Mouse (Mus musculus): ENCODE measurements around the gene Rnase12. TPM values are rescaled to one million over a fixed set of nuclear protein-coding genes. Genes with fewer than 3 reads are reported as not detected.

The Rnase12 gene
- polyA plus RNA-seq, 1 experiment from 2014 or later: not detected

GRCm38 (mm10) chr14:51081035-51081434, 23.6 kb upstream of the Rnase12 start:
- H3K4me3 ChIP-seq: no peak overlapping the region
- peaks cover 15% of the 10 kb centered on the region for H3K4me1 ChIP-seq
- no peaks in the 10 kb centered on the region for H3K36me3 ChIP-seq
- H3K9ac ChIP-seq (replicated peaks): no peak overlapping the region
- no peak overlapping the region for H3K27ac ChIP-seq (replicated peaks)
- WGBS: 84% methylated on average over 2 of the region's 2 CpGs
- no peak for ATAC-seq (replicated peaks)
- no peak overlapping the region for H3K4me2 ChIP-seq (replicated peaks)
- no peaks in the 10 kb centered on the region for H3K9me3 ChIP-seq
- H3K27me3 ChIP-seq: peaks cover 7% of the 10 kb centered on the region; the same call in 1 of the 2 replicates

GRCm38 (mm10) chr14:51079180-51079579, 21.7 kb upstream of the Rnase12 start:
- H3K27ac ChIP-seq (replicated peaks): no peak overlapping the region
- H3K9me3 ChIP-seq: no peaks in the 10 kb centered on the region
- H3K4me3 ChIP-seq: no peak overlapping the region
- no peak for ATAC-seq (replicated peaks)
- no peak overlapping the region for H3K4me2 ChIP-seq (replicated peaks)
- peaks cover 7% of the 10 kb centered on the region; the same call in 1 of the 2 replicates for H3K27me3 ChIP-seq
- no peaks in the 10 kb centered on the region for H3K36me3 ChIP-seq
- peaks cover 15% of the 10 kb centered on the region for H3K4me1 ChIP-seq
- H3K9ac ChIP-seq (replicated peaks): no peak overlapping the region
- WGBS: 91% methylated on average over 1 of the region's 1 CpGs

- Histone ChIP-seq H3K4me3 (no peak within 1 kb of the TSS), H3K9me3 (no peaks in the 10 kb centered on the region), H3K4me2 (replicated peaks) (no peak within 1 kb of the TSS), H3K4me1 (no peaks in the 10 kb centered on the region), H3K36me3 (no peaks in the 10 kb centered on the region), H3K9ac (replicated peaks) (no peak within 1 kb of the TSS), H3K27me3 (no peaks in the 10 kb centered on the region), H3K27ac (replicated peaks) (no peak within 1 kb of the TSS)
- ATAC-seq (replicated peaks): no peak
- whole genome bisulfite sequencing: 89% methylated on average over 3 of the region's 3 CpGs
Observed at GRCm38 (mm10) chr14:51074335-51074734, 16.9 kb upstream of the Rnase12 start, which contains the start of gene Olfr750. Olfr750 (minus strand) TSS chr14:51074435.

GRCm38 (mm10) chr14:51069617-51070016, 12.2 kb upstream of the Rnase12 start:
- Histone ChIP-seq H3K27ac (replicated peaks) (no peak overlapping the region), H3K4me2 (replicated peaks) (no peak overlapping the region), H3K9ac (replicated peaks) (no peak overlapping the region), H3K27me3 (no peaks in the 10 kb centered on the region), H3K36me3 (no peaks in the 10 kb centered on the region), H3K9me3 (no peaks in the 10 kb centered on the region), H3K4me1 (peaks cover 7% of the 10 kb centered on the region), H3K4me3 (no peak overlapping the region)
- WGBS: 100% methylated on average over 2 of the region's 2 CpGs
- no peak for ATAC-seq (replicated peaks)

- 97% methylated on average over 5 of the region's 5 CpGs for WGBS
- H3K27me3 ChIP-seq: no peaks in the 10 kb centered on the region
- H3K4me3 ChIP-seq: no peak overlapping the region
- H3K27ac ChIP-seq (replicated peaks): no peak overlapping the region
- ATAC-seq (replicated peaks): no peak
- H3K9me3 ChIP-seq: no peaks in the 10 kb centered on the region
- no peak overlapping the region for H3K4me2 ChIP-seq (replicated peaks)
- H3K36me3 ChIP-seq: no peaks in the 10 kb centered on the region
- no peak overlapping the region for H3K9ac ChIP-seq (replicated peaks)
- peaks cover 9% of the 10 kb centered on the region for H3K4me1 ChIP-seq
Observed at GRCm38 (mm10) chr14:51068956-51069355, 11.5 kb upstream of the Rnase12 start.

GRCm38 (mm10) chr14:51060761-51061160, 3.3 kb upstream of the Rnase12 start:
- Histone ChIP-seq H3K27ac (replicated peaks) (no peak overlapping the region), H3K4me3 (no peak overlapping the region), H3K9me3 (no peaks in the 10 kb centered on the region), H3K4me1 (peaks cover 8% of the 10 kb centered on the region; the same call in 1 of the 2 replicates), H3K36me3 (no peaks in the 10 kb centered on the region), H3K4me2 (replicated peaks) (no peak overlapping the region), H3K9ac (replicated peaks) (no peak overlapping the region), H3K27me3 (no peaks in the 10 kb centered on the region)
- ATAC-seq (replicated peaks): no peak
- WGBS: 89% methylated on average over 5 of the region's 5 CpGs

- no peak for ATAC-seq (replicated peaks)
- Histone ChIP-seq H3K27me3 (no peaks in the 10 kb centered on the region), H3K27ac (replicated peaks) (no peak overlapping the region), H3K9ac (replicated peaks) (no peak overlapping the region), H3K9me3 (no peaks in the 10 kb centered on the region), H3K4me3 (no peak overlapping the region), H3K4me1 (peaks cover 9% of the 10 kb centered on the region), H3K36me3 (no peaks in the 10 kb centered on the region), H3K4me2 (replicated peaks) (no peak overlapping the region)
- WGBS: 24% methylated on average over 13 of the region's 13 CpGs
Observed at GRCm38 (mm10) chr14:51054243-51055237, 2.9 kb downstream of the Rnase12 start.

GRCm38 (mm10) chr14:51053176-51053575, 4.3 kb downstream of the Rnase12 start:
- WGBS: 50% methylated on average over 5 of the region's 5 CpGs
- Histone ChIP-seq H3K4me3 (no peak overlapping the region), H3K36me3 (no peaks in the 10 kb centered on the region), H3K9me3 (no peaks in the 10 kb centered on the region), H3K4me2 (replicated peaks) (no peak overlapping the region), H3K27ac (replicated peaks) (no peak overlapping the region), H3K4me1 (peaks cover 9% of the 10 kb centered on the region), H3K9ac (replicated peaks) (no peak overlapping the region), H3K27me3 (no peaks in the 10 kb centered on the region)
- no peak for ATAC-seq (replicated peaks)

- H3K9ac ChIP-seq (replicated peaks): no peak overlapping the region
- H3K4me2 ChIP-seq (replicated peaks): no peak overlapping the region
- no peaks in the 10 kb centered on the region for H3K27me3 ChIP-seq
- no peak for ATAC-seq (replicated peaks)
- H3K9me3 ChIP-seq: no peaks in the 10 kb centered on the region
- no peak overlapping the region for H3K4me3 ChIP-seq
- no peaks in the 10 kb centered on the region for H3K36me3 ChIP-seq
- 54% methylated on average over 5 of the region's 5 CpGs for WGBS
- H3K4me1 ChIP-seq: peaks cover 9% of the 10 kb centered on the region
- H3K27ac ChIP-seq (replicated peaks): no peak overlapping the region
Observed at GRCm38 (mm10) chr14:51051941-51052340, 5.5 kb downstream of the Rnase12 start.

GRCm38 (mm10) chr14:51050063-51050462, 7.4 kb downstream of the Rnase12 start, which contains the start of gene Rnase11:
Rnase11 (minus strand) TSS chr14:51050163.
- peaks cover 9% of the 10 kb centered on the region for H3K4me1 ChIP-seq
- no peak within 1 kb of the TSS for H3K9ac ChIP-seq (replicated peaks)
- H3K4me2 ChIP-seq (replicated peaks): no peak within 1 kb of the TSS
- no peak for ATAC-seq (replicated peaks)
- H3K36me3 ChIP-seq: no peaks in the 10 kb centered on the region
- no peak within 1 kb of the TSS for H3K4me3 ChIP-seq
- no peaks in the 10 kb centered on the region for H3K9me3 ChIP-seq
- H3K27ac ChIP-seq (replicated peaks): no peak within 1 kb of the TSS
- H3K27me3 ChIP-seq: no peaks in the 10 kb centered on the region
- WGBS: 81% methylated on average over 2 of the region's 2 CpGs

GRCm38 (mm10) chr14:51047846-51048245, 9.6 kb downstream of the Rnase12 start:
- Histone ChIP-seq H3K4me1 (no peaks in the 10 kb centered on the region), H3K27me3 (no peaks in the 10 kb centered on the region), H3K4me3 (no peak overlapping the region), H3K36me3 (no peaks in the 10 kb centered on the region), H3K9me3 (no peaks in the 10 kb centered on the region), H3K9ac (replicated peaks) (no peak overlapping the region), H3K4me2 (replicated peaks) (no peak overlapping the region), H3K27ac (replicated peaks) (no peak overlapping the region)
- WGBS: 72% methylated on average over 5 of the region's 5 CpGs
- ATAC-seq (replicated peaks): no peak

- Histone ChIP-seq H3K4me2 (replicated peaks) (no peak within 1 kb of the TSS), H3K27me3 (no peaks in the 10 kb centered on the region), H3K9ac (replicated peaks) (no peak within 1 kb of the TSS), H3K27ac (replicated peaks) (no peak within 1 kb of the TSS), H3K9me3 (no peaks in the 10 kb centered on the region), H3K4me3 (no peak within 1 kb of the TSS), H3K36me3 (no peaks in the 10 kb centered on the region), H3K4me1 (no peaks in the 10 kb centered on the region)
- ATAC-seq (replicated peaks): no peak
- WGBS: 63% methylated on average over 6 of the region's 6 CpGs
Observed at GRCm38 (mm10) chr14:51041769-51042168, 15.7 kb downstream of the Rnase12 start, which contains the start of gene Rnase9. Rnase9 (minus strand) TSS chr14:51041869.

Measured in forebrain, embryonic 15.5 days (tissue).